Mouse (Mus musculus): ENCODE measurements around the gene Lnp1. TPM values are rescaled to one million over a fixed set of nuclear protein-coding genes. Genes with fewer than 3 reads are reported as not detected.

Lnp1 gene
- not detected for polyA plus RNA-seq (2017; shearing (Covaris generic))

GRCm38 (mm10) chr16:56928023-56928422 is at the start of gene Lnp1:
Gene Lnp1, minus strand, starts transcription at chr16:56928061.

GRCm38 (mm10) chr16:56885824-56886615 is 41.8 kb downstream of the Lnp1 start, which contains the start of gene Tmem45a:
Gene Tmem45a, minus strand, starts transcription at chr16:56886166.

Other genes starting within 250 kb of the Lnp1 start
- 58.9 TPM for gene Tfg, start 210.6 kb downstream of the Lnp1 start, polyA plus RNA-seq (2017; shearing (Covaris generic))
- not detected for gene Adgrg7, start 132.2 kb downstream of the Lnp1 start, polyA plus RNA-seq (2017; shearing (Covaris generic))
- not detected for gene Tmem45a, start 41.9 kb downstream of the Lnp1 start, polyA plus RNA-seq (2017; shearing (Covaris generic))
- not detected for gene Tmem45a2, start 143.3 kb upstream of the Lnp1 start, polyA plus RNA-seq (2017; shearing (Covaris generic))
- gene Tomm70a, start 193.6 kb upstream of the Lnp1 start, polyA plus RNA-seq (2017; shearing (Covaris generic)): 10.0 TPM
- 44.2 TPM for gene Nit2, start 239.3 kb upstream of the Lnp1 start, polyA plus RNA-seq (2017; shearing (Covaris generic))